Mouse (Mus musculus) liver, embryonic 14.5 days (tissue): ENCODE measurements around the gene Celf5. TPM values are rescaled to one million over a fixed set of nuclear protein-coding genes. Genes with fewer than 3 reads are reported as not detected.

ENCODE experiments used
- ATAC-seq: fragments of 200-750 bp; cut with Nextera tagmentation; 2 replicates; pipeline ENCODE4 v1.8.0; 2017; ENCODE audit warnings: moderate number of reproducible peaks, mild to moderate bottlenecking, moderate library complexity; ENCODE audit not compliant: insufficient read depth
- DNase-seq, 3 experiments: peaks; one replicate each; pipeline ENCODE4 v3.0.0-alpha.2; 2012 to 2013; ENCODE audit warnings: low read depth in 3 of 3, low spot score in 3 of 3
- H3K27ac ChIP-seq: fragments of 300-500 bp; sonication (generic); 2 replicates; pipeline ENCODE4 v1.5.1; 2014; ENCODE audit warnings: moderate library complexity, mild to moderate bottlenecking, control low read depth, inconsistent platforms
- H3K27me3 ChIP-seq: fragments of 300-500 bp; sonication (generic); 2 replicates; pipeline ENCODE4 v1.6.1; 2014; ENCODE audit warnings: mild to moderate bottlenecking, low read length, moderate library complexity; ENCODE audit not compliant: control insufficient read depth, insufficient read depth
- H3K36me3 ChIP-seq: fragments of 300-500 bp; sonication (generic); replicated peaks from 2 replicates; pipeline ENCODE4 v1.6.1; 2014; ENCODE audit warnings: low read depth; ENCODE audit not compliant: control insufficient read depth, insufficient read depth
- H3K4me1 ChIP-seq, 2 experiments: fragments of 200-500 bp in 1 of 2; fragments of 300-500 bp in 1 of 2; sonication (generic) in 1 of 2; replicated peaks; 2 replicates each; pipeline ENCODE4 v1.6.1; 2012 to 2014; ENCODE audit warnings: antibody characterized with exemption in 1 of 2, inconsistent platforms in 1 of 2, low read length in 1 of 2; ENCODE audit not compliant: control insufficient read depth in 2 of 2, insufficient read depth in 2 of 2
- H3K4me2 ChIP-seq: fragments of 300-500 bp; sonication (generic); 2 replicates; pipeline ENCODE4 v1.6.1; 2014; ENCODE audit warnings: low read depth, mild to moderate bottlenecking, control low read depth, moderate library complexity
- H3K4me3 ChIP-seq, 2 experiments: fragments of 200-500 bp in 1 of 2; fragments of 300-500 bp in 1 of 2; sonication (generic) in 1 of 2; 2 replicates each; pipeline ENCODE4 v1.5.1; 2012 to 2014; ENCODE audit warnings: low read depth in 2 of 2, low read length in 2 of 2, mild to moderate bottlenecking in 2 of 2, control low read depth in 1 of 2, inconsistent platforms in 1 of 2, moderate library complexity in 1 of 2; ENCODE audit not compliant: insufficient read depth in 1 of 2
- H3K9ac ChIP-seq: fragments of 300-500 bp; sonication (generic); replicated peaks from 2 replicates; pipeline ENCODE4 v1.6.1; 2014; ENCODE audit warnings: mild to moderate bottlenecking, control low read depth, moderate library complexity
- H3K9me3 ChIP-seq: fragments of 300-500 bp; sonication (generic); 2 replicates; pipeline ENCODE4 v1.6.1; 2016; ENCODE audit warnings: low read length, mixed read lengths; ENCODE audit not compliant: control insufficient read depth
- CTCF ChIP-seq: IDR thresholded peaks from 2 replicates; pipeline ENCODE4 v1.5.1; 2016; ENCODE audit warnings: antibody characterized with exemption, low read depth, control low read depth
- EP300 ChIP-seq: IDR thresholded peaks from 2 replicates; pipeline ENCODE4 v1.6.1; 2016; ENCODE audit warnings: antibody characterized with exemption, low read depth
- WGBS: fragments of 180-500 bp; shearing (Covaris S2); extraction: QIAGEN DNeasy Blood & Tissue Kit; methylation state at CpG from one replicate; pipeline ENCODE4 v1.1.7; 2014; ENCODE audit not compliant: insufficient replicate concordance; 5-methylcytosine and 5-hydroxymethylcytosine counted together
- polyA plus RNA-seq, 2 experiments: library from polyadenylated mRNA; depleted of rRNA in 1 of 2; stranded (reverse) in 1 of 2; unstranded in 1 of 2; fragments of >200 nt; fragmentation: Nextera tagmentation in 1 of 2; extraction: Ambion mirVana in 1 of 2; gene quantifications; 2 replicates each; pipeline versions ENCODE4 v1.2.1 to v1.2.3; 2012 to 2014

Celf5 gene
- polyA plus RNA-seq, 2 experiments = 0.02 TPM; not detected in 1

- Histone ChIP-seq H3K4me2 (no peak overlapping the region), H3K4me3 (no peak overlapping the region), H3K36me3 (no peaks in the 10 kb centered on the region), H3K27me3 (peaks cover 74% of the 10 kb centered on the region), H3K4me1 (no peaks in the 10 kb centered on the region; a peak in 1 of 4 replicates), H3K9ac (no peak overlapping the region), H3K27ac (no peak overlapping the region), H3K9me3 (no peaks in the 10 kb centered on the region)
- 58% methylated on average over 6 of the region's 6 CpGs for WGBS
- DNase-seq (no peak), ATAC-seq (no peak)
- TF ChIP-seq CTCF (no peak), EP300 (no peak)
Measured at GRCm38 (mm10) chr10:81458267-81458666, 24.2 kb downstream of the Celf5 start.

GRCm38 (mm10) chr10:81457624-81458023, 24.9 kb downstream of the Celf5 start:
- no peaks in the 10 kb centered on the region for H3K36me3 ChIP-seq
- H3K4me1 ChIP-seq = no peaks in the 10 kb centered on the region; a peak in 1 of 4 replicates
- ATAC-seq (no peak), DNase-seq (no peak)
- no peak overlapping the region for H3K27ac ChIP-seq
- TF ChIP-seq EP300 (no peak), CTCF (no peak)
- no peaks in the 10 kb centered on the region for H3K9me3 ChIP-seq
- H3K4me2 ChIP-seq = no peak overlapping the region
- no peak overlapping the region for H3K4me3 ChIP-seq
- WGBS = 77% methylated on average over 8 of the region's 8 CpGs
- no peak overlapping the region for H3K9ac ChIP-seq
- peaks cover 74% of the 10 kb centered on the region for H3K27me3 ChIP-seq

GRCm38 (mm10) chr10:81456983-81457563, 25.4 kb downstream of the Celf5 start:
- WGBS = 9% methylated on average over 12 of the region's 12 CpGs
- no peaks in the 10 kb centered on the region for H3K36me3 ChIP-seq
- H3K4me3 ChIP-seq = no peak overlapping the region
- peaks cover 74% of the 10 kb centered on the region for H3K27me3 ChIP-seq
- no peaks in the 10 kb centered on the region for H3K9me3 ChIP-seq
- no peak overlapping the region for H3K27ac ChIP-seq
- TF ChIP-seq CTCF (no peak), EP300 (no peak)
- H3K9ac ChIP-seq = no peak overlapping the region
- ATAC-seq (peak; percentile 48; the same call in 1 of the 2 replicates), DNase-seq (no peak)
- H3K4me1 ChIP-seq = no peaks in the 10 kb centered on the region; a peak in 1 of 4 replicates
- no peak overlapping the region for H3K4me2 ChIP-seq

- DNase-seq = no peak
- Histone ChIP-seq H3K27me3 (peaks cover 70% of the 10 kb centered on the region), H3K9me3 (no peaks in the 10 kb centered on the region), H3K36me3 (no peaks in the 10 kb centered on the region), H3K4me1 (no peaks in the 10 kb centered on the region; a peak in 1 of 4 replicates), H3K4me3 (no peak within 1 kb of the TSS), H3K4me2 (no peak within 1 kb of the TSS), H3K9ac (no peak within 1 kb of the TSS), H3K27ac (no peak within 1 kb of the TSS)
- WGBS = 52% methylated on average over 28 of the region's 28 CpGs
- no peak for TF ChIP-seq CTCF
- TF ChIP-seq EP300 = no peak
- ATAC-seq = no peak
Measured at GRCm38 (mm10) chr10:81455181-81455895, 27.2 kb downstream of the Celf5 start, which contains the start of gene Nfic. TSS of gene Nfic (minus strand) at chr10:81455635.

GRCm38 (mm10) chr10:81454106-81454505, 28.4 kb downstream of the Celf5 start:
- TF ChIP-seq CTCF (no peak), EP300 (no peak)
- no peak overlapping the region for H3K4me3 ChIP-seq
- no peak overlapping the region for H3K4me2 ChIP-seq
- H3K27ac ChIP-seq = no peak overlapping the region
- no peak overlapping the region for H3K9ac ChIP-seq
- ATAC-seq = no peak
- H3K4me1 ChIP-seq = no peaks in the 10 kb centered on the region; a peak in 1 of 4 replicates
- no peak for DNase-seq
- H3K9me3 ChIP-seq = no peaks in the 10 kb centered on the region
- peaks cover 59% of the 10 kb centered on the region for H3K27me3 ChIP-seq
- no peaks in the 10 kb centered on the region for H3K36me3 ChIP-seq
- WGBS = 46% methylated on average over 2 of the region's 2 CpGs
